Mouse (Mus musculus) bone marrow, adult 2 months (tissue): ENCODE results near the gene Bglap3. TPM values are rescaled to one million over a fixed set of nuclear protein-coding genes. Genes with fewer than 3 reads are reported as not detected.
A peak's percentile ranks its signal among the peaks of the same experiment; 100 is the strongest.
"Not testable (repeated sequence)": the region's sequence is repeated elsewhere in the genome, so short reads cannot be mapped to it uniquely, and the experiment has no call there.

Source experiments
- H3K27ac ChIP-seq: fragments of 200-500 bp; 2 replicates; pipeline ENCODE4 v1.5.1; 2012; ENCODE audit warnings: low read depth, mild to moderate bottlenecking, control low read depth, inconsistent platforms, low read length; ENCODE audit not compliant: control insufficient read depth, poor library complexity, insufficient read depth
- H3K4me1 ChIP-seq: fragments of 200-500 bp; 2 replicates; pipeline ENCODE4 v1.6.1; 2011; ENCODE audit warnings: low read length; ENCODE audit not compliant: control insufficient read depth, insufficient read depth
- H3K4me3 ChIP-seq: fragments of 200-500 bp; replicated peaks from 2 replicates; pipeline ENCODE3; 2011; ENCODE audit warnings: mild to moderate bottlenecking, low read depth, low read length, control low read depth; ENCODE audit not compliant: control insufficient read depth
- CTCF ChIP-seq: fragments of 200-500 bp; IDR thresholded peaks from 2 replicates; pipeline ENCODE4 v1.5.1; 2011; ENCODE audit warnings: low read length, control low read depth; ENCODE audit not compliant: control insufficient read depth, insufficient read depth
- POLR2A ChIP-seq: fragments of 200-500 bp; IDR thresholded peaks from 2 replicates; pipeline ENCODE4 v1.6.1; 2011; ENCODE audit warnings: low read depth, mild to moderate bottlenecking, control low read depth, low read length, borderline replicate concordance; ENCODE audit not compliant: control insufficient read depth
- WGBS: fragments of 180-500 bp; shearing (Covaris S2); methylation state at CpG from one replicate; pipeline ENCODE4 v1.1.7; 2018; 5-methylcytosine and 5-hydroxymethylcytosine counted together
- polyA plus RNA-seq: library from polyadenylated mRNA; stranded (reverse); fragments of >200 nt; gene quantifications from 2 replicates; pipeline ENCODE4 v1.2.4, GENCODE M21; 2011; ENCODE audit warnings: low replicate concordance; ENCODE audit not compliant: missing spikeins, insufficient read depth, insufficient read length

Gene Bglap3
- 2.0 TPM in 1 of 2 replicates, not detected in the other for polyA plus RNA-seq

DNA sequence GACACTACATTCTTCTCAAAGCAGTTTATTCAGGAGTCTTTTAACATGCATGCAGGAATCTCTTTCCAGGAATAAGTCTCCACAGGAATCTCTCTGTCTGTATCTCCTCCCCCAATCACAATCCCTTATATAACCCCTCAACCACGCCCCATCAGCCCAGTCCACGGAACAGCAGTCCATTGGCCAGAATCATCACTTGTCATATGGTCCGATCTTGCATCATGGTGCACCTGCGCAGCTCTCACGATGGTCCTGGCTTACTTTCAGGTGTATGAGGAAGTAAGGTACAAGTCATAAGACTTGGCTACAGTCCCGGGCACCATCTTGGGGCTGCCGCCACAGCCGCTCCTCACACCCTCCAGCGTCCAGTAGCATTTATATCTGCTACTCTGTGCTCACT, at the start of gene Bglap3:
Bglap3 (minus strand) TSS at position 101 of the 400 bp plus-strand sequence.
- not testable (repeated sequence) for H3K27ac ChIP-seq, H3K4me1 ChIP-seq, H3K4me3 ChIP-seq
- WGBS, result 86% methylated on average over 9 of the region's 9 CpGs

DNA sequence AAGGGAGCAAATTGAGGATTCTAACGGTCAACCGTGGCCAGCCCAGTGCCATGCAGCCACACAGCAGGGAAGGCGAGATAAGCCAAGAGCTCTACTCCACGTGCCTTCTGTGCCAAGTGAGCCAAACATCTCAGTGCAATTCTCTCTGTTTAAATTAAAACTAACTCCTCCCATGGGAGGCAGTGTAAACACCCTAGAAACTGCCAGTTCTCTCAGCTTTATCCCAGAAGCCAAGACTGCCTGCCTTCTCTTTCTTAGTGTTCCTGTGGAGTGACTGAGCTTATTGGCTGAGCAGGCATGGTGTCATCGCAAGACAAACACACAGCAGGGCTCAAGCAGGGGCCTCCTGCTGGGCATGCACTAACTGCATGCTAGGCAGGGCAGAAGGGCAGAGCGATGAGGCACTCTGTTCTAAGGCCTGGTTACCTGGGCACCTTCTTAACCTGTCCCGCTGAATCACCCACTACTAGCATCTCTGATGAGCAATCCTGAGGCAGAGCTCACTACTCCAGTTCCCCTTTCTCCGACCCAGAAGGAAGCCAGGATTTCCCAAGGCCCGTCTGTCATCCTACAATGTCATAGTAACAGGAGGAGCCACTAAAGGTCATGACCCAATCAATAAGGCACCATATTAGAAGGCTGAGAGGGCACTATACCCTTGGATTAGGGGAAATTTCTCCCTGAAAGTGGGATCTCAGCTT, 49.6 kb upstream of the Bglap3 start:
- TF ChIP-seq POLR2A, result no peak
- TF ChIP-seq CTCF, result 0 out of 2 replicates have a peak, but pooled peaks have one; percentile 13
- 53% methylated on average over 9 of the region's 9 CpGs for WGBS
- peaks cover 5% of the 10 kb centered on the region for H3K4me1 ChIP-seq
- peak overlapping the region; percentile 95 for H3K27ac ChIP-seq
- H3K4me3 ChIP-seq, result no peak overlapping the region

DNA sequence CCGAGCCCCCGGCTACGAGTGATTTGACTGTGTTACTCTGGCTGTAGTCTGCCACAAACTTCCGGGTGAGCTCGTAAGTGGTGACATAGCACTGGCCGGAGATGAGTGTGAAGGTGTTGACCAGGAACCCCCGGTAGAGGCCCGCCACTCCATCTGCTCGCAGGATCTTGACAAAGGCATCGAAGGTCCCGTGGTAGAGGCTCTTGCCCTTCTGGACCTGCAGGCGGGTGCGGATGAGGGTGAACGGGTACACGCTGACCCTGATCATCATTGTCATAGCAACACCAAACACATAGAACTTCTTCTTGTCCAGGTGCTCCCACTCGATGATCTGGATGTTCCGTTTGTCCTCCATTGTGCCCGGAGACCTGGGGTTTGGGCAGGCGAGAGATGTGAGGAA, 48.2 kb upstream of the Bglap3 start:
- TF ChIP-seq POLR2A, result no peak
- H3K4me1 ChIP-seq, result peaks cover 5% of the 10 kb centered on the region
- no peak overlapping the region for H3K4me3 ChIP-seq
- WGBS, result 92% methylated on average over 19 of the region's 19 CpGs
- H3K27ac ChIP-seq, result no peak overlapping the region

DNA sequence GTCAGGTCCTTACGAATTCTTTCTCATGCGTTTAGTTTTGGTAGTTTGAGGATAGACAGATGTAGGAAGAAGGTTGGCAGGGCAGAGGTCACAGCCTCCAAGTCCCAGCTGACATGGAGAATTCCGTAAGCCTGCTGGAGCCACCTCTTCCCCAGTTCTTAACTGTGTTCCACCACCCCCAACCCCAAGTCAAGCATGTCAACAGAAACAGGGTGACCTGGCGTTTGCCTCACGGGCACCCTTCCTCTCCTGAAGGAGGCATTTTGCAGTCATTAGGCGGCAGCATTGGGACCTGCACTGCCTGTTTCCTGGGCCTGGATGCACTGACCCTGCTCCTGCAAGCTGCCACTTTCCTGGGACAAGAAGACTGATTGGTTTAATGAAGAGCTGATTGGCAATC, 45.5 kb upstream of the Bglap3 start:
- Histone ChIP-seq H3K4me3 (no peak overlapping the region), H3K27ac (no peak overlapping the region), H3K4me1 (peaks cover 5% of the 10 kb centered on the region)
- TF ChIP-seq CTCF (no peak), POLR2A (no peak)
- WGBS, result 88% methylated on average over 6 of the region's 6 CpGs

DNA sequence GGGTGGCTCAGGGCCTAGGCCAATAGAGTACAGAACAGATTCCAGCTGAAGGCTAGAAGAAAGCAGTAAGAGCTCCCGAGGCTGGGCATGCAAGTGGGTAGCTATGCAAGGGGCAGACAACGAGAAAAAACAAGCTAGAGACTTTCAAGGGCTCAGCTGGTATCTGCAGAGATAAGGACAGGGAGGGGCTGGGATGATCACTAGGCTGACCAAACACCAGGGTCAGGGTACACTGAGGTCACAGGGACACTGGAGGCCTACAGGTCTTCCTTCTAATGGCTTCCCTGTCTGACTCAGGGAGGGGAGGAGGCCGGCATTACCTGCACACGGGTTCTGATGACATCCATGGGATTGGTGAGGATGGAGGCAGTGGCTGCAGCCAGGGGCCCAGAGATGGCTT, 43.1 kb upstream of the Bglap3 start:
- Histone ChIP-seq H3K4me1 (peaks cover 2% of the 10 kb centered on the region; the same call in 1 of the 2 replicates), H3K27ac (peak overlapping the region; percentile 13; the same call in 1 of the 2 replicates), H3K4me3 (no peak overlapping the region)
- TF ChIP-seq CTCF (no peak), POLR2A (no peak)
- WGBS, result 82% methylated on average over 4 of the region's 4 CpGs

DNA sequence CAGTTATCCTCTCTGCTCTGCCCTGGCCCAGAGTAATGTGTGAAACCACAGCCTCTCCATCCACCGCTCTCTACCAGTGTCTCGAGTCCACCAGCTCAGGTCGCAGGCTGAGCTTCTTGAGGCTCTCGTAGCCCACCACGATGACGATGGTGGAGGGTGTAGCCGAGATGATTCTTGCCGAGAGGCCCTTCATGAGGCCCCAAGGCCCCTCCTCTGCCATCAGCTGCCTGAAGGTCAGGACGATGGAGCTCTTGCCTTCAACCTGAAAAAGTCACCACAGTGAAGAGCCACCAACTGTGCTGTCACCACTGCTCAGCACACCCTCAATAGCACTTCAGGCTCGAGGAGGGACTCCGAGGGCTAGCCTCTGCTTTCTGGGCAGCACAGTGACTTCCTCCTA, 40.1 kb upstream of the Bglap3 start:
- WGBS, result 84% methylated on average over 11 of the region's 11 CpGs
- TF ChIP-seq POLR2A (no peak), CTCF (no peak)
- H3K4me1 ChIP-seq, result peaks cover 2% of the 10 kb centered on the region; the same call in 1 of the 2 replicates
- no peak overlapping the region for H3K4me3 ChIP-seq
- peak overlapping the region; percentile 31; the same call in 1 of the 2 replicates for H3K27ac ChIP-seq

DNA sequence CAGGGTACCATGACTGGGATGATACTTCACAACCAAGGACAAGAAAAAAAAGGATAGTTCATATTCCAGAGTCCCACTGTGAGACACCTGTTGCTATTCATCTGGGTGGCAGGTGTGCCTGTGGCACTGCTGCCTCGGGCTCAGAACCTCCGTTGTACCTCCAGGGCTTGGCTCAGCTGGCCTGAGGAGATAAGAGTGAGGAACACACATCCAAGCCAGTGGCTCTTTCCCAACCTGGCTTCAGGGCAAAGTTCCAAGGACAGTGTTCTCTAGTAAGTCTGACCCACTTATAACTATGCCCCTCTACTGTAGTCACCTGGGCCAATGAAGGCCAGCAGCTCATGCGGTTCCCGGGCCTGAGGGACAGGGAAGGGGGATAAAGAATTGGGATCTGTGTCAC, 39.1 kb upstream of the Bglap3 start:
- Histone ChIP-seq H3K4me1 (peaks cover 2% of the 10 kb centered on the region; the same call in 1 of the 2 replicates), H3K4me3 (no peak overlapping the region), H3K27ac (peak overlapping the region; percentile 69)
- TF ChIP-seq POLR2A (peak; percentile 18; the same call in 1 of the 2 replicates), CTCF (no peak)
- WGBS, result 82% methylated on average over 4 of the region's 4 CpGs

DNA sequence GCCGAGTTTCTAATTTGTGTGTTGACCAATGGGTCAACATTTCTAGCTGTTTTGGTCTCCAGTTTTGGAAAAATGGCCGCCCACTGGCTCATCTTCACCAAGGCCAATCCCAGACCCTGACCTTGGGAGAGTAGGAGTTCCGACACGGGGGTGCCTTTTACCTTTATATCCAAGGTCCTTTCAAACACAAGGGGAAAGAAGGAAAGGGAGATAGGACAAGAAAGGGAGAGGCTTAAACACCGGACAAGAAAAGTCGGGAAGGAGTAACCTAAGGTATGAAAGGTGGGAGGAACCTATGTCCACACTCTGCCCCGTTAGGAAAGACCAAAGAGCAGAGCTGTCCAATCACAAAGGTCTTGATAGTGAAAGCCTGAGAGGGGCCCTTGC, 38.1 kb upstream of the Bglap3 start:
- TF ChIP-seq CTCF (no peak), POLR2A (no peak)
- Histone ChIP-seq H3K27ac (peak overlapping the region; percentile 69; the same call in 1 of the 2 replicates), H3K4me3 (no peak overlapping the region), H3K4me1 (peaks cover 2% of the 10 kb centered on the region; the same call in 1 of the 2 replicates)
- whole genome bisulfite sequencing, result 37% methylated on average over 7 of the region's 7 CpGs
